Mouse (Mus musculus) intestine, embryonic 15.5 days (tissue): Measurements from ENCODE around the gene Eri2. TPM values are rescaled to one million over a fixed set of nuclear protein-coding genes. Genes with fewer than 3 reads are reported as not detected.
"Not testable (repeated sequence)": the region's sequence is repeated elsewhere in the genome, so short reads cannot be mapped to it uniquely, and the experiment has no call there.

Source experiments
- ATAC-seq: fragments of 200-750 bp; cut with Nextera tagmentation; 2 replicates; pipeline ENCODE4 v1.8.0; 2017; ENCODE audit warnings: moderate TSS enrichment, moderate library complexity
- H3K27ac ChIP-seq: fragments of 300-500 bp; sonication (generic); 2 replicates; pipeline ENCODE4 v1.5.1; 2015; ENCODE audit warnings: mild to moderate bottlenecking, inconsistent platforms
- H3K27me3 ChIP-seq: fragments of 300-500 bp; sonication (generic); replicated peaks from 2 replicates; pipeline ENCODE4 v1.6.1; 2015; ENCODE audit warnings: inconsistent platforms
- H3K36me3 ChIP-seq: fragments of 300-500 bp; sonication (generic); 2 replicates; pipeline ENCODE4 v1.6.1; 2015; ENCODE audit warnings: inconsistent platforms
- H3K4me1 ChIP-seq: fragments of 300-500 bp; sonication (generic); replicated peaks from 2 replicates; pipeline ENCODE4 v1.6.1; 2015; ENCODE audit warnings: inconsistent platforms
- H3K4me2 ChIP-seq: fragments of 300-500 bp; sonication (generic); replicated peaks from 2 replicates; pipeline ENCODE4 v1.6.1; 2015; ENCODE audit warnings: mild to moderate bottlenecking, inconsistent platforms
- H3K4me3 ChIP-seq: fragments of 300-500 bp; sonication (generic); replicated peaks from 2 replicates; pipeline ENCODE4 v1.5.1; 2015; ENCODE audit warnings: inconsistent platforms
- H3K9ac ChIP-seq: fragments of 300-500 bp; sonication (generic); 2 replicates; pipeline ENCODE4 v1.6.1; 2015; ENCODE audit warnings: inconsistent platforms
- H3K9me3 ChIP-seq: fragments of 300-500 bp; sonication (generic); 2 replicates; pipeline ENCODE4 v1.6.1; 2016; ENCODE audit warnings: inconsistent platforms
- WGBS: fragments of 180-500 bp; shearing (Covaris S2); methylation state at CpG from one replicate; pipeline ENCODE4 v1.1.7; 2015; 5-methylcytosine and 5-hydroxymethylcytosine counted together
- polyA plus RNA-seq: library from polyadenylated mRNA; unstranded; fragments of >200 nt; fragmentation: Nextera tagmentation; extraction: Ambion mirVana; gene quantifications from 2 replicates; pipeline ENCODE4 v1.2.1, GENCODE M21; 2015

Gene Eri2
- polyA plus RNA-seq, 1 experiment from 2014 or later, result 18.8 TPM

GRCm38 (mm10) chr7:119783453-119783852 is 10.4 kb downstream of the Eri2 start:
- Histone ChIP-seq H3K9me3 (no peaks in the 10 kb centered on the region), H3K4me2 (no peak overlapping the region), H3K36me3 (0 out of 2 replicates have a peak, but pooled peaks cover 4% of the 10 kb centered on the region), H3K27ac (no peak overlapping the region), H3K4me3 (no peak overlapping the region), H3K27me3 (no peaks in the 10 kb centered on the region), H3K4me1 (no peaks in the 10 kb centered on the region), H3K9ac (no peak overlapping the region)
- WGBS, result 94% methylated on average over 2 of the region's 2 CpGs
- ATAC-seq, result no peak

- no peak overlapping the region for H3K4me2 ChIP-seq
- 71% methylated on average over 8 of the region's 8 CpGs for WGBS
- no peaks in the 10 kb centered on the region for H3K36me3 ChIP-seq
- no peaks in the 10 kb centered on the region for H3K27me3 ChIP-seq
- peak overlapping the region; percentile 29; the same call in 1 of the 2 replicates for H3K27ac ChIP-seq
- no peak overlapping the region for H3K4me3 ChIP-seq
- H3K9me3 ChIP-seq, result no peaks in the 10 kb centered on the region
- H3K9ac ChIP-seq, result no peak overlapping the region
- peak; percentile 82 for ATAC-seq
- no peaks in the 10 kb centered on the region for H3K4me1 ChIP-seq
Observed at GRCm38 (mm10) chr7:119769895-119770294, 24.0 kb downstream of the Eri2 start.

- Histone ChIP-seq H3K27me3 (no peaks in the 10 kb centered on the region), H3K36me3 (no peaks in the 10 kb centered on the region), H3K9ac (no peak overlapping the region), H3K4me2 (0 out of 2 replicates have a peak overlapping the region, but pooled peaks have one; percentile 3), H3K9me3 (no peaks in the 10 kb centered on the region), H3K4me1 (no peaks in the 10 kb centered on the region), H3K4me3 (no peak overlapping the region), H3K27ac (peak overlapping the region; percentile 41)
- peak; percentile 18; the same call in 1 of the 2 replicates for ATAC-seq
- WGBS, result 62% methylated on average over 6 of the region's 6 CpGs
Observed at GRCm38 (mm10) chr7:119766996-119767395, 26.9 kb downstream of the Eri2 start.

GRCm38 (mm10) chr7:119764377-119764776 is 29.5 kb downstream of the Eri2 start:
- WGBS, result 62% methylated on average over 3 of the region's 3 CpGs
- Histone ChIP-seq H3K27me3 (no peaks in the 10 kb centered on the region), H3K36me3 (no peaks in the 10 kb centered on the region), H3K27ac (no peak overlapping the region), H3K9me3 (no peaks in the 10 kb centered on the region), H3K4me2 (no peak overlapping the region), H3K9ac (no peak overlapping the region), H3K4me1 (no peaks in the 10 kb centered on the region), H3K4me3 (no peak overlapping the region)
- peak; percentile 73 for ATAC-seq

GRCm38 (mm10) chr7:119762166-119762697 is 31.6 kb downstream of the Eri2 start:
- H3K4me1 ChIP-seq, result no peaks in the 10 kb centered on the region
- no peak overlapping the region for H3K27ac ChIP-seq
- no peak overlapping the region for H3K9ac ChIP-seq
- H3K9me3 ChIP-seq, result no peaks in the 10 kb centered on the region
- H3K36me3 ChIP-seq, result no peaks in the 10 kb centered on the region
- H3K4me3 ChIP-seq, result no peak overlapping the region
- no peak overlapping the region for H3K4me2 ChIP-seq
- no peaks in the 10 kb centered on the region for H3K27me3 ChIP-seq
- no peak for ATAC-seq
- WGBS, result 20% methylated on average over 4 of the region's 4 CpGs

GRCm38 (mm10) chr7:119760527-119760951 is 33.3 kb downstream of the Eri2 start, which contains the start of gene Acsm3:
TSS of gene Acsm3 (plus strand) at chr7:119760923.
- peak within 1 kb of the TSS; percentile 43 for H3K4me2 ChIP-seq

DNA sequence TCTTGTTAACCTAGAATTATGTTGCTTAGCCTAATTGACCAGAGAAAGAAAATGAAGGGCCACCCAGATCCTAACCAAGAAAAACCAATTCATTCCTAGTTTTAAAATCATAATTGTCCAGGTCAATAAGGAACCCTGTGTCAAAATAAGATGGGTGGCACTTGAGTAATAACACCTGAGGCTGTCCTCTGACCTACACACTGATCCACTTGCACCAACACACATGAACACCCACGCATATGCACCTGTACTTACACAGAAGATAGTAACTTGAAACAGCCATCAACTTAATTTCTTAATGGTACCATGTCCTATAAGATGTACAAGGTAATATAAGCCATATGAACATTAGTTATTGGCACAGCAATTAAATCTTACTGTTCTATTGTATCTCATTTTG is 40.2 kb downstream of the Eri2 start:
- no peaks in the 10 kb centered on the region for H3K36me3 ChIP-seq
- no peak overlapping the region for H3K9ac ChIP-seq
- ATAC-seq, result no peak
- no peaks in the 10 kb centered on the region for H3K4me1 ChIP-seq
- H3K4me3 ChIP-seq, result no peak overlapping the region
- no peaks in the 10 kb centered on the region for H3K9me3 ChIP-seq
- H3K4me2 ChIP-seq, result no peak overlapping the region
- 90% methylated on average over 1 of the region's 1 CpGs for WGBS
- H3K27me3 ChIP-seq, result no peaks in the 10 kb centered on the region
- H3K27ac ChIP-seq, result no peak overlapping the region

More at GRCm38 (mm10) chr7:119760527-119760951, 33.3 kb downstream of the Eri2 start, which contains the start of gene Acsm3:
- 0 out of 2 replicates have a peak within 1 kb of the TSS, but pooled peaks have one; percentile 4 for H3K4me3 ChIP-seq
- H3K36me3 ChIP-seq, result no peaks in the 10 kb centered on the region
- no peaks in the 10 kb centered on the region for H3K9me3 ChIP-seq
- H3K27ac ChIP-seq, result peak within 1 kb of the TSS; percentile 58; the same call in 1 of the 2 replicates
- WGBS, result 28% methylated on average over 11 of the region's 11 CpGs
- no peaks in the 10 kb centered on the region for H3K27me3 ChIP-seq
- no peaks in the 10 kb centered on the region for H3K4me1 ChIP-seq
- peak; percentile 80 for ATAC-seq
- no peak within 1 kb of the TSS for H3K9ac ChIP-seq

DNA sequence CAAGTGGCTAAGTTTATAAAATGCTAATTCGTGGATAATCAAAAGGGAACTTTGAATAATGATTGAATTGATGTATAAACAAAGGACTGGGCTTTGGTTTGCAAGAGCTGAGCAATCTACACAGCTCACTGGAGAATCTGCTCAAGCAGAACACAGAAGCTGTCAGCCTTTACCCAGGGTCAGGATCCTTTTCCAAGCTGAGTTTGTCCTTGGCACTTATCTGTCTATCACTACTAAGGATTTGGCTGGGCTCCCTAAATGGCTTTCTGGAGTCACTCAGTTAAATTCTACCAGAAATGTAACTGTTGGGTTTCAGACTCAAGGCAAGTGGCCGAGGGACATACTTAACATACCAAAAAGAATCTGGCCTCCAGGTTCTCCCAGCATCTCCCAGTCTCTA is 43.9 kb downstream of the Eri2 start:
- no peaks in the 10 kb centered on the region for H3K9me3 ChIP-seq
- H3K27me3 ChIP-seq, result no peaks in the 10 kb centered on the region
- H3K9ac ChIP-seq, result no peak overlapping the region
- ATAC-seq, result no peak
- no peaks in the 10 kb centered on the region for H3K4me1 ChIP-seq
- no peak overlapping the region for H3K4me3 ChIP-seq
- H3K4me2 ChIP-seq, result no peak overlapping the region
- H3K27ac ChIP-seq, result no peak overlapping the region
- WGBS, result 52% methylated on average over 2 of the region's 2 CpGs
- no peaks in the 10 kb centered on the region for H3K36me3 ChIP-seq

- no peak for ATAC-seq
- no peak overlapping the region for H3K9ac ChIP-seq
- no peak overlapping the region for H3K27ac ChIP-seq
- WGBS, result 70% methylated on average over 1 of the region's 2 CpGs
- H3K27me3 ChIP-seq, result no peaks in the 10 kb centered on the region
- H3K4me3 ChIP-seq, result no peak overlapping the region
- no peaks in the 10 kb centered on the region; the same call in 1 of the 2 replicates for H3K4me1 ChIP-seq
- no peak overlapping the region for H3K4me2 ChIP-seq
- H3K36me3 ChIP-seq, result no peaks in the 10 kb centered on the region
- no peaks in the 10 kb centered on the region for H3K9me3 ChIP-seq
Observed at GRCm38 (mm10) chr7:119748761-119749160, 45.1 kb downstream of the Eri2 start.

DNA sequence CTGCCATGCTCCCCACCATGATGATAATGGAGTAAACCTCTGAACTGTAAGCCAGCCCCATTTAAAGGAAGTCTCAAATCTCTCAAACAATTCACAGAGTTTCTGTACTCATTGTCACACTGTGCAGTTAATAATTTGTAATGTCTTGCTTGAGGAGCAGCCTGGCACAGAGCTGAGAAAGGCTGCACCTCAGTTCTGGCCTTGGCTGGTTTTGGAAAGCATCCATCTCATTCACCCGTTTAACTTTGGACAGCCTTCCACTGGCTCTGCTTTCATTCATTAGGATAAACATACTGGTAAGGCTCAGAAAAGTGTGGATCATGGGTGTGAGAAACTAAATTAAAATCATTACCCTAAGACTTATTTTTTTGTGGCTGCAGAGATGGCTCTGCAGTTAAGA is 48.0 kb downstream of the Eri2 start:
- ATAC-seq, result no peak
- Histone ChIP-seq H3K27me3 (no peaks in the 10 kb centered on the region), H3K4me3 (no peak overlapping the region), H3K4me1 (no peaks in the 10 kb centered on the region; the same call in 1 of the 2 replicates), H3K4me2 (no peak overlapping the region), H3K9ac (no peak overlapping the region), H3K36me3 (no peaks in the 10 kb centered on the region), H3K9me3 (no peaks in the 10 kb centered on the region), H3K27ac (no peak overlapping the region)
- 58% methylated on average over 1 of the region's 1 CpGs for WGBS

DNA sequence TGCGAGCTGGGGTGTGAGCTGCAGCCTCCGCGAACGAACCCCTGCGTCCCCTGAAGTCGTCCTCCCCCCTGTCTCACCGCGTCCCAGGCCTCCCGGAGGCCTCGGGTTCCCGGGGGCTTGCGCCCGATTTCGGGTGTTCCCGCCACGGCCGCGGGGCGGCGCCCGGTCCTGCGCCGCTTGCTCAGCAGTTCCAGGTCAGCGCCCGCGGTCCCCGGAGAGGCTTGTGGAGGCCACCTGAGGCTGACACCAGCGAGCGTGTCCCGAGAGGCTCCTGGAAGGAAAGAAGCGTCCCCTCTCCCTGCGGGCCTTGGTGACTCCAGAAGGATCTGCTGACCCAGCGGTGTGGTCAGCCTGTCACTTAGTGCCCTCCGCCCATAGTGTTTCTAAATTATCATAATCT is 49.5 kb downstream of the Eri2 start:
- Histone ChIP-seq H3K9ac (no peak overlapping the region), H3K4me1 (no peaks in the 10 kb centered on the region; the same call in 1 of the 2 replicates), H3K4me2 (peak overlapping the region; percentile 56), H3K27me3 (no peaks in the 10 kb centered on the region), H3K27ac (no peak overlapping the region), H3K4me3 (peak overlapping the region; percentile 24), H3K9me3 (no peaks in the 10 kb centered on the region), H3K36me3 (no peaks in the 10 kb centered on the region)
- whole genome bisulfite sequencing, result 6% methylated on average over 34 of the region's 34 CpGs
- ATAC-seq, result peak; percentile 68

GRCm38 (mm10) chr7:119739798-119740468 is 53.9 kb downstream of the Eri2 start:
- H3K27ac ChIP-seq, H3K9me3 ChIP-seq, H3K9ac ChIP-seq, H3K36me3 ChIP-seq, H3K4me1 ChIP-seq, H3K27me3 ChIP-seq: not testable (repeated sequence)
- ATAC-seq, result peak; percentile 56; the same call in 1 of the 2 replicates
- peak overlapping the region; percentile 53 for H3K4me2 ChIP-seq
- under 1% methylated on average over 31 of the region's 44 CpGs for WGBS
- H3K4me3 ChIP-seq, result peak overlapping the region; percentile 33

GRCm38 (mm10) chr7:119738877-119739276 is 55.0 kb downstream of the Eri2 start:
- no peak overlapping the region for H3K4me2 ChIP-seq
- no peak overlapping the region for H3K27ac ChIP-seq
- no peaks in the 10 kb centered on the region for H3K36me3 ChIP-seq
- ATAC-seq, result no peak
- no peaks in the 10 kb centered on the region for H3K27me3 ChIP-seq
- H3K4me3 ChIP-seq, result no peak overlapping the region
- 83% methylated on average over 2 of the region's 2 CpGs for WGBS
- no peaks in the 10 kb centered on the region for H3K9me3 ChIP-seq
- no peak overlapping the region for H3K9ac ChIP-seq
- H3K4me1 ChIP-seq, result no peaks in the 10 kb centered on the region
